13 mouse cellular contexts compared by ENCODE assay signal in the genomic region with DNA sequence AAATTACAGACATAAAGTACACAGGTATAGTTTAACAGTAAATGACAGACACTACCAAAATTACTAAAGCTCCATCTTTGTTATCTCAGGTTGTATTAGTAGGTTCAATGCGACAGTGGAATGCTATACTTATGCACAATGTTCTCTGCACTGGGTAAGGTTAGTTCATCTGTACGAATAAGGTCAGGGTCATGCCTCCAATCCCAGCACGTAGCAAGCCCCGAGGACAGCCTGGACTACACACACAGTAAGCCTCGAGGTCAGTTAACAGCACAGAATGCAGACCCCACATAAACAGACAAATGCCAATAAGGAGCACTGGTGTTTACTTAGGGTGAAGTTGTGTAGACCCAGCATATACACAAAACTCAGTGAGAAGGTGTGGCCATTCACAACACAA. TPM values are rescaled to one million over a fixed set of nuclear protein-coding genes. Genes with fewer than 3 reads are reported as not detected.
DNase-seq lines count a peak whose midpoint lies in the region; ATAC-seq lines count a peak whose summit lies in the region.
"Had no signal": no experiment of that assay in that cellular context is flagged by ENCODE, and none has a peak within 500 bp of the region (broad histone marks: within the 10 kb centered on the region; RNA-seq: fewer than 3 reads in every experiment).

No protein-coding gene starts in this region.

- no peak overlapping the region for H3K27ac ChIP-seq in forebrain, embryonic 10.5 days
- H3K27ac ChIP-seq in forebrain, embryonic 14.5 days (ENCODE audit: low read depth, low read length): no peak overlapping the region
- H3K27ac ChIP-seq in hindbrain, embryonic 13.5 days: no peak overlapping the region
- no peak overlapping the region for H3K27ac ChIP-seq in hindbrain, embryonic 12.5 days
- peak overlapping the region; percentile 93; the same call in 1 of the 2 replicates for H3K27ac ChIP-seq in liver, embryonic 15.5 days (replicated peaks)
- H3K27ac ChIP-seq: forebrain, embryonic 15.5 days had no signal

- no peak overlapping the region for H3K4me2 ChIP-seq in forebrain, embryonic 14.5 days (ENCODE audit: low read length)
- H3K4me2 ChIP-seq in hindbrain, embryonic 13.5 days: no peak overlapping the region
- no peak overlapping the region for H3K4me2 ChIP-seq in hindbrain, embryonic 12.5 days (replicated peaks)
- peak overlapping the region; percentile 84 for H3K4me2 ChIP-seq in liver, embryonic 15.5 days
- H3K4me2 ChIP-seq: forebrain, embryonic 15.5 days had no signal

- WGBS in forebrain, embryonic 10.5 days: 81% methylated on average over 5 of the region's 5 CpGs
- 82% methylated on average over 5 of the region's 5 CpGs for WGBS in forebrain, embryonic 14.5 days
- WGBS in hindbrain, embryonic 13.5 days: 78% methylated on average over 5 of the region's 5 CpGs
- 87% methylated on average over 5 of the region's 5 CpGs for WGBS in hindbrain, embryonic 12.5 days
- 61% methylated on average over 5 of the region's 5 CpGs for WGBS in liver, embryonic 15.5 days (ENCODE audit: insufficient replicate concordance)

- no peak overlapping the region for H3K9ac ChIP-seq in forebrain, embryonic 14.5 days (ENCODE audit: low read length)
- H3K9ac ChIP-seq in hindbrain, embryonic 13.5 days: peak overlapping the region; percentile 14
- no peak overlapping the region; the same call in 1 of the 2 replicates for H3K9ac ChIP-seq in hindbrain, embryonic 12.5 days
- H3K9ac ChIP-seq in liver, embryonic 15.5 days: peak overlapping the region; percentile 94; the same call in 1 of the 2 replicates
- H3K9ac ChIP-seq: forebrain, embryonic 15.5 days had no signal

- H3K4me1 ChIP-seq in forebrain, embryonic 10.5 days: peaks cover 56% of the 10 kb centered on the region
- peaks cover 18% of the 10 kb centered on the region for H3K4me1 ChIP-seq in forebrain, embryonic 14.5 days (ENCODE audit: control insufficient read depth, insufficient read depth, low read length)
- peaks cover 52% of the 10 kb centered on the region for H3K4me1 ChIP-seq in hindbrain, embryonic 13.5 days (replicated peaks)
- peaks cover 38% of the 10 kb centered on the region for H3K4me1 ChIP-seq in hindbrain, embryonic 12.5 days
- peaks cover 54% of the 10 kb centered on the region for H3K4me1 ChIP-seq in liver, embryonic 15.5 days (replicated peaks)

- peaks cover 79% of the 10 kb centered on the region for H3K36me3 ChIP-seq in forebrain, embryonic 10.5 days (replicated peaks)
- H3K36me3 ChIP-seq in forebrain, embryonic 14.5 days (ENCODE audit: control insufficient read depth, insufficient read depth, low read length): peaks cover 75% of the 10 kb centered on the region
- H3K36me3 ChIP-seq in hindbrain, embryonic 13.5 days: peaks cover 66% of the 10 kb centered on the region
- peaks cover 68% of the 10 kb centered on the region for H3K36me3 ChIP-seq in hindbrain, embryonic 12.5 days
- peaks cover 77% of the 10 kb centered on the region for H3K36me3 ChIP-seq in liver, embryonic 15.5 days (replicated peaks)

- peak overlapping the region; percentile 94; the same call in 1 of the 2 replicates for H3K4me3 ChIP-seq in forebrain, embryonic 10.5 days
- H3K4me3 ChIP-seq in forebrain, embryonic 14.5 days (ENCODE audit: low read depth, low read length): no peak overlapping the region
- no peak overlapping the region for H3K4me3 ChIP-seq in hindbrain, embryonic 13.5 days
- H3K4me3 ChIP-seq in hindbrain, embryonic 12.5 days: no peak overlapping the region
- peak overlapping the region; percentile 92 for H3K4me3 ChIP-seq in liver, embryonic 15.5 days (replicated peaks)
- H3K4me3 ChIP-seq: forebrain, embryonic 15.5 days had no signal

- no peak for DNase-seq in forebrain, embryonic 10.5 days (ENCODE audit: extremely low spot score, low spot score)
- DNase-seq in forebrain, embryonic 14.5 days (ENCODE audit: low spot score): no peak
- peak; percentile 22 for DNase-seq in MEL-GATA-1-ER (ENCODE audit: extremely low read depth, low read depth)
- no peak for DNase-seq in cerebellum, adult 18-20 months
- no peak for DNase-seq in adrenal gland, adult 8-10 months
- DNase-seq: cerebellum, adult 9-11 months; midbrain, embryonic 14.5 days; spleen, adult 18-20 months had no signal

- no peaks in the 10 kb centered on the region for H3K27me3 ChIP-seq in forebrain, embryonic 10.5 days (ENCODE audit: poor library complexity, severe bottlenecking)
- H3K27me3 ChIP-seq in forebrain, embryonic 14.5 days (replicated peaks; ENCODE audit: control insufficient read depth, insufficient read depth, low read length): no peaks in the 10 kb centered on the region
- H3K27me3 ChIP-seq in hindbrain, embryonic 13.5 days: no peaks in the 10 kb centered on the region
- H3K27me3 ChIP-seq in hindbrain, embryonic 12.5 days: no peaks in the 10 kb centered on the region
- no peaks in the 10 kb centered on the region for H3K27me3 ChIP-seq in liver, embryonic 15.5 days
- H3K27me3 ChIP-seq: forebrain, embryonic 15.5 days had no signal

- H3K9me3 ChIP-seq in forebrain, embryonic 10.5 days: no peaks in the 10 kb centered on the region
- no peaks in the 10 kb centered on the region for H3K9me3 ChIP-seq in forebrain, embryonic 14.5 days (replicated peaks; ENCODE audit: control insufficient read depth, low read length)
- H3K9me3 ChIP-seq in hindbrain, embryonic 13.5 days: no peaks in the 10 kb centered on the region
- no peaks in the 10 kb centered on the region for H3K9me3 ChIP-seq in hindbrain, embryonic 12.5 days (replicated peaks)
- no peaks in the 10 kb centered on the region for H3K9me3 ChIP-seq in liver, embryonic 15.5 days (replicated peaks)
- H3K9me3 ChIP-seq: forebrain, embryonic 15.5 days had no signal

- no peak for ATAC-seq in forebrain, embryonic 14.5 days
- no peak for ATAC-seq in hindbrain, embryonic 13.5 days (ENCODE audit: low FRiP score)
- no peak for ATAC-seq in hindbrain, embryonic 12.5 days (ENCODE audit: low FRiP score)
- ATAC-seq in liver, embryonic 15.5 days (ENCODE audit: insufficient read depth): no peak
- ATAC-seq: forebrain, embryonic 15.5 days; lung, postnatal 0 days had no signal

RNA-seq across cellular contexts. Expression of a gene that starts 3.0 kb away (rescaled TPM):
- polyA plus RNA-seq in forebrain, embryonic 10.5 days (2016; fragmentation: Nextera tagmentation; extraction: Ambion mirVana): 0.07 and 0.12 TPM in 2 replicates
- polyA plus RNA-seq in forebrain, embryonic 14.5 days (2014; fragmentation: Nextera tagmentation; extraction: Ambion mirVana): 0.06 TPM in 1 of 2 replicates, not detected in the other
- polyA plus RNA-seq in hindbrain, embryonic 13.5 days (2015; fragmentation: Nextera tagmentation; extraction: Ambion mirVana): 0.09 and 0.25 TPM in 2 replicates
- 0.06 and 0.17 TPM in 2 replicates for polyA plus RNA-seq in hindbrain, embryonic 12.5 days (2016; fragmentation: Nextera tagmentation; extraction: Ambion mirVana)
- 0.03 TPM in 1 of 2 replicates, not detected in the other for polyA plus RNA-seq in liver, embryonic 15.5 days (2015; fragmentation: Nextera tagmentation; extraction: Ambion mirVana)
- under 1 TPM; 0.07 to 0.62 (median 0.16) TPM for total RNA-seq in adrenal gland, adult 8-10 months (2022)

RNA-seq across cellular contexts. Expression of a gene that starts 3.9 kb away (rescaled TPM):
- 51.2 and 55.5 TPM in 2 replicates for polyA plus RNA-seq in forebrain, embryonic 10.5 days (2016; fragmentation: Nextera tagmentation; extraction: Ambion mirVana)
- 49.1 and 55.4 TPM in 2 replicates for polyA plus RNA-seq in forebrain, embryonic 14.5 days (2014; fragmentation: Nextera tagmentation; extraction: Ambion mirVana)
- polyA plus RNA-seq in hindbrain, embryonic 13.5 days (2015; fragmentation: Nextera tagmentation; extraction: Ambion mirVana): 44.9 and 46.1 TPM in 2 replicates
- polyA plus RNA-seq in hindbrain, embryonic 12.5 days (2016; fragmentation: Nextera tagmentation; extraction: Ambion mirVana): 36.5 and 37.4 TPM in 2 replicates
- polyA plus RNA-seq in liver, embryonic 15.5 days (2015; fragmentation: Nextera tagmentation; extraction: Ambion mirVana): 36.6 and 38.2 TPM in 2 replicates
- total RNA-seq in adrenal gland, adult 8-10 months (2022): 10 to 100 TPM; 74.0 to 84.6 (median 78.7) TPM

RNA-seq across cellular contexts. Expression of a gene that starts 35.5 kb away (rescaled TPM):
- 37.6 and 39.1 TPM in 2 replicates for polyA plus RNA-seq in forebrain, embryonic 10.5 days (2016; fragmentation: Nextera tagmentation; extraction: Ambion mirVana)
- 42.1 and 47.5 TPM in 2 replicates for polyA plus RNA-seq in forebrain, embryonic 14.5 days (2014; fragmentation: Nextera tagmentation; extraction: Ambion mirVana)
- 55.6 and 63.7 TPM in 2 replicates for polyA plus RNA-seq in hindbrain, embryonic 13.5 days (2015; fragmentation: Nextera tagmentation; extraction: Ambion mirVana)
- polyA plus RNA-seq in hindbrain, embryonic 12.5 days (2016; fragmentation: Nextera tagmentation; extraction: Ambion mirVana): 61.0 and 68.9 TPM in 2 replicates
- polyA plus RNA-seq in liver, embryonic 15.5 days (2015; fragmentation: Nextera tagmentation; extraction: Ambion mirVana): 82.5 and 101 TPM in 2 replicates
- 100 to 1,000 TPM; 446 to 580 (median 575) TPM for total RNA-seq in adrenal gland, adult 8-10 months (2022)

Comparison
In these comparisons a context has a peak if more than half of its experiments do, and no peak if none do; other contexts are left out.
1. H3K4me3 ChIP-seq: peak in forebrain, embryonic 10.5 days (single experiment) and liver, embryonic 15.5 days (single experiment); none in forebrain, embryonic 14.5 days (single experiment), hindbrain, embryonic 13.5 days (single experiment) and hindbrain, embryonic 12.5 days (single experiment).
2. H3K9ac ChIP-seq: peak in hindbrain, embryonic 13.5 days (single experiment) and liver, embryonic 15.5 days (single experiment); none in forebrain, embryonic 14.5 days (single experiment) and hindbrain, embryonic 12.5 days (single experiment).